Mouse (Mus musculus) R1 (cell line): ENCODE results near the gene Aloxe3.
A peak's percentile ranks its signal among the peaks of the same experiment; 100 is the strongest.

Experiments
- DNase-seq: peaks from one replicate; pipeline ENCODE4 v3.0.0-alpha.2; 2018; ENCODE audit warnings: low read depth, low spot score

The Aloxe3 gene

GRCm38 (mm10) chr11:69109032-69109900, 16.4 kb upstream of the Aloxe3 start:
- DNase-seq = no peak

DNA sequence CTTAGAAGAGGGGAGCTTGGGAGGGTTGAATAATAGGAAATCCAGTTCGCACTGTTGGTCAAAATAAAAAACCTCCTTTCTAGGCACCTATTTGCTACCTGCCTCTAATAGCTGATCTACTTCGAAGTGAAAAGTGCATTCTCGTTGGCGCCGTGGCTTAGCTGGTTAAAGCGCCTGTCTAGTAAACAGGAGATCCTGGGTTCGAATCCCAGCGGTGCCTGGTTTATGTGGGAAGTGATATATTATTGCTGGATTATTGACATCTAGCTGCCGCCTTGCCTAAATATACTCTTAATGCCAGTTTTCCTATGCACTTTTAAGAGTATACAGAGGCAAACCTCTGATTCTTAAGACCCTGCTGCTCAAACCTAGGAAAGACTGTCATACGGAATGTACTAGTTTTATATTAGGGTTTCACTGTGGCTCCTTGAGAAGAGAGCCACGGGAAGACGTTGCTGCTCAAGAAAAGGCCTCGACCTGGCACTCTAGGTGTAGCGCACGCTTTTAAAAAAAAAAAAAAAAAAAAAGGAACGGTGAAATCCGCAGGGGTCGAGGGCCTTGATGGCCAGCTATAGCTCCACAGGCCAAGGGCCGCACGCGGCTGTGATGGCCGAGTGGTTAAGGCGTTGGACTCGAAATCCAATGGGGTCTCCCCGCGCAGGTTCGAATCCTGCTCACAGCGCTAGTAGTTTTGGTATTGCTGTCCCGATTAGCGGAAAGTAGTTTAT, 15.2 kb upstream of the Aloxe3 start:
- peak; percentile 93 for DNase-seq

- DNase-seq = no peak
These were observed 14.5 kb upstream of the Aloxe3 start for GRCm38 (mm10) chr11:69111051-69111810.

DNA sequence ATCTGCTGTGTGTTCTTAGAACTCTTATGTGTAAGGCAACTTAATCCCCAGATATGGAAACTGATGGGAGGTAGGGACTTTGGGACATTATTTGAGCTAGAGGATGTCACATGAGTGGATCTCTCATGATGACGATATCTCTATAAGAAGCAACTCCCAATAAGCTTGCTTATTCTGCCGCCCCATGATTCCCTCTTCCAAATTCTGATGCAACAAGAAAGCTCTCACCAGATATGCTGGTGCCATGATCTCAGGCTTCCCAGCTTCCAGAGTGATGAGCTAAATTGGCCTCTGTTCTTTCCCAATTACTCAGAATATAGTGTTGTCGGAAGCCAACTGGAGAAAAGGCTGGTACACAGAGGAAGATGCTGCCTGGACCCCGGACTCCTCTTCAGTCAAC, 13.8 kb upstream of the Aloxe3 start:
- DNase-seq = no peak

- no peak for DNase-seq
These were observed 11.7 kb upstream of the Aloxe3 start for GRCm38 (mm10) chr11:69114018-69114417.

- DNase-seq = no peak
These were observed 11.1 kb upstream of the Aloxe3 start for GRCm38 (mm10) chr11:69114621-69115020.

DNA sequence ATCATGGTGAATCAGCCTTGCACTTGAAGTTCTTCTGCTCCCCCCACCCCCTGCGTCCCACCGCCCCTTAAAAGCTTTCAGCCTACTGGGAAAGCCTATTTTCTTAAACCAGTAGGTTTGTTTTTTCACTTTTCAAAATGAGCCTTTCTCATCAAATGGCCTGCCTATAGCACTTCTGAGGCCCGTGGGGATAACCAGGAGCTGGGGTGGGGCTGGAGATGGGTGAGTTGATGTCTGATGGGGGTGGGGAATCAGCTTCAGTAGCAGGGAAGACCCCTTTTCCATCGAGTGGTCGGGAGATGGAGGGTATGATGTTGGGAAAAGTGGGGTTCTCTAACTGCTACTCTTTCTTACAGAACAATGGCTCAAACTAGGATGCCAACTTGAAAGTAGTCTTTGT, 8.9 kb upstream of the Aloxe3 start:
- DNase-seq = no peak

- DNase-seq = peak; percentile 66
These were observed 7.7 kb upstream of the Aloxe3 start for GRCm38 (mm10) chr11:69117737-69118695.

DNA sequence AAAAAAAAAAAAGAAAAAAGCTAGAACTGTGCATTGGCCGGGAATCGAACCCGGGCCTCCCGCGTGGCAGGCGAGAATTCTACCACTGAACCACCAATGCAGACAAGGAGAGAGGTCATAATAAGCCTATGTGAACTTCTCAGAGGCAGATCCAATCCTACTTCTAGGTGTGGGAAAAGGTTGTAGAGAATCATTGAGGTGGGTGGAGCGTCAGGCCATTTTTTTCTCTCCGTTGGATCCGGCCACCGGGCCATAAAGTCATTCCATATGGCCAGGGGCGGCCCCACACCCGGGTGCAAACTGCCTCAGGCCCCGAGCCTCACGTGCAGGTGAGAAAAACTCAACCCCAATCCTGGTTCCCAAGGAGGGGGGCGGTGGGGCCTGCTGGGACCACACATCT, 6.9 kb upstream of the Aloxe3 start:
- DNase-seq = peak; percentile 86

DNA sequence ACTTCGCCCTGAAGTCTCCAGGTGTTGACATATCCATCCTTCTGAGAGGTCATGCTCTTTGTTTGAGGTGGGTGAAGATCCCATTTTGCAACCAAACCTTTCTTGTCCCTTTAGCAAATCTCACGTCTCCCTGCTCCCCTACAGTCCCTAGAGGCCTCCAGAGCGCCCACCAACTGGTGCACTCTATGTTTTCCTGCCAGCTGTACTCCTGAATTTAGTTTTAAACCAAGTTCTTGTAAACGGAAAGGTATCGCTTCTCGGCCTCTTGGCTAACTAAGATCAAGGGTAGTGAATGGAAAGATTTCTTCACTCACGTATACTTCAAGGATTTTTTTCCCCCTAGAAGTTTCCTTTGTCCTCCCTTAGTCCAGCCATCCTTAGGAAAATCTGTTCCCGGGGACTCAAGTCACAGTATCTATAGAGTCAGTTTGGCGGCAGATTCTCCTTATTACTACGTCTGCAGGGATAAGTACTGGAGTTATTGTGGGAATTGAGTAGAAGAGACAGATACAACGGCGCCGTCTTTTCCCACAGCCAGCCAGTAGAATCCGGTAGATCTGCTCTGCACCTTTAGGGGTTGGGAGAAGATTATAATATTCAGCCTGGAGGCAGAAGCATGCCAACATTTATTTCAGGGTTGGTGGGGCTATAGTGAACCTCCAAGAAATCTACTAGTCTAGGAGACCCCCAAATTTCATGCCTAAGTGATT, 6.1 kb upstream of the Aloxe3 start:
- DNase-seq = no peak

DNA sequence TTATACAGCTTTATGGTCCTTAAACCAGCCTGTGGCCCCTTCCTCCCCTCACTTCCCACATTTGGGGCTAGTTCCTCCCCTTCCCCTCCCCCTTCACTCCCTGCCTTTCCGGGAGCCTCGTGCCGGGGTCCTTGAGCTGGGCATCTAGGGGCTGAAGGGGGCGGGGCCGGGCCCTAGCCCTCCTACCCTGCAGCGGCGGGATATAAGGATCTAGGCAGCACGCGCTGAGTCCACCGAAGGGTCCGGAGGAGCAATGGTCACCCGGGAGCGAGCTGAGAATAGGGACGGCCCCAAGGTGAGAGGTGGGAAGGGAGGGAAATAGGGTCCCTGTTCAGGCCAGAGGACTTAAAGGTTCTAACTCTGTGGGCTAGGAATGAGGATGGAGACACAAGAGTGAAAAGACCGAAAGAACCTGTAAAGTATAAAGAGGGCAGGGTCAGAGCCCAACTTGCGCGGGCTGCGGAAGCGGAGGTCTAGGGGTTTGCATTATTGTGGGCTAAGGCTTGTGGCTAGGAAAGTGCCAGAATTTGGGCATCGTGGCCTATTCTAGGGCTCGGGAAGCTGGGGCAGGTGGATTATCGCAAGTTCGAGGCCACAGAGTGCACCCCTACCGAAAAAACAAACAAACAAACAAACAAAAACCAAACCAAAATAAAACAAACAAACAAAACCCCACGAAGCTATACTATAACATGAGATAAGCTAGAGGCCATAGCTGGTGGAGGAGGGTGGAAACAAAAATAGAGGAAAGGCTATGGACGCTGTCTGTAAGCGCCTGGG, 5.3 kb upstream of the Aloxe3 start, which contains the start of gene Hes7:
Hes7 (plus strand) TSS at position 184 of the 780 bp plus-strand sequence.
- peak; percentile 27 for DNase-seq

GRCm38 (mm10) chr11:69121001-69121740, 4.5 kb upstream of the Aloxe3 start:
- DNase-seq = peak; percentile 25

- DNase-seq = peak; percentile 79
These were observed 3.9 kb upstream of the Aloxe3 start for GRCm38 (mm10) chr11:69121741-69122335.

DNA sequence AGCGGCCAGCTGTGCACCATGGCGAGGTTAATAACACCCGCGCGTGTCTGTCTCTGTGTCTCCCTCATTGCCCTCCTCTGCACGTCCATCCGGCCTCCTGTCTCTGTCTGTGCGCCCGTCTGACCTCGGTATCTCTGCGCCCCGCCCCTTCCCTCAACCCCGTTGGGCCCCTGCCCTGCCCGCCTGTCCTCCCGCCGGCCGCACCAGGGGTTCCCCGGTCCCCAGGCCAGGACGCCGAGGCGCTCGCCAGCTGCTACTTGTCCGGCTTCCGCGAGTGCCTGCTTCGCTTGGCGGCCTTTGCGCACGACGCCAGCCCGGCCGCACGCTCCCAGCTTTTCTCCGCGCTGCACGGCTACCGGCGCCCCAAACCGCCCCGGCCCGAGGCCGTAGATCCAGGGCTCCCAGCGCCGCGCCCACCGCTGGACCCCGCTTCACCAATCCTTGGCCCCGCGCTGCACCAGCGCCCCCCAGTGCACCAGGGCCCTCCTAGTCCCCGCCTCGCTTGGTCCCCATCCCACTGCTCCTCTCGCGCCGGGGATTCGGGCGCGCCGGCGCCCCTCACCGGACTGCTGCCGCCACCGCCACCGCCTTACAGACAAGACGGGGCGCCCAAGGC, 3.3 kb upstream of the Aloxe3 start, which contains the start of gene 9130213A22Rik:
9130213A22Rik (minus strand) TSS at position 254 of the 616 bp plus-strand sequence.
- DNase-seq = peak; percentile 80

DNA sequence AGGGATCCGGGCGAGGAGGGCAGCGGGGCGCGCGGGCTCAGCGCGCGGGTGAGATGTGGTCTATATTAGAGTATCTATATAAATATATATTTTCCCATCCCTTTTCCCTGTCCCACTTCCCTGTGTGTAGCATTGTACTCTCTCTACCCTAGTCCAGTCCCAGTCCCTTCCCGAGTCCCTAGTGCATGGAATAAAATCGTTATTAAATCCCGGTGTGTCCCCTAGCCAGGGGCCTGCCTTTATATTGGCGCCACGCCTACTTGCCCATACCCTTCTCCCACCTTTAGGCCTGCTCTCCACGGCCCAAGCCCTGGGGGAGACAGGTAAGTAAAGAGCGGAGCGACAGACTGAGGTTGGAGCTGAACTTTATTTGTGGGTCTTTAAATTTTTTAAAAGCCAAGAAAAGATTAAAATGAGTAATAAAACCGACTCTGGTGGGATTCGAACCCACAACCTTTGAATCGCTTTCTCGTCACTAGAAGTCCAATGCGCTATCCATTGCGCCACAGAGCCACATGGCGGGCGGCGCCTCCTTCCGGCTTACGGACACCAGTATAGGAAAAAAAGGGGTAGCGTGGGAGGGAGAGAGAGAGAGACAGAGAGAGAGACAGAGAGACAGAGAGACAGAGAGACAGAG, 2.5 kb upstream of the Aloxe3 start:
- peak; percentile 89 for DNase-seq

GRCm38 (mm10) chr11:69123693-69124497, 1.8 kb upstream of the Aloxe3 start:
- DNase-seq = peak; percentile 96
